Mouse (Mus musculus) urinary bladder, adult 2 months (tissue): ENCODE data around the gene Hspa14. TPM values are rescaled to one million over a fixed set of nuclear protein-coding genes. Genes with fewer than 3 reads are reported as not detected.

Experiments
- DNase-seq: peaks from one replicate; pipeline ENCODE4 v3.0.0; 2022; ENCODE audit warnings: low spot score
- polyA plus RNA-seq: library from polyadenylated mRNA; depleted of rRNA; stranded (reverse); fragments of >200 nt; gene quantifications from 2 replicates; pipeline ENCODE4 v1.2.3, GENCODE M21; 2012; rRNA removed

Gene Hspa14
- polyA plus RNA-seq = 41.5 and 51.4 TPM in 2 replicates

DNA sequence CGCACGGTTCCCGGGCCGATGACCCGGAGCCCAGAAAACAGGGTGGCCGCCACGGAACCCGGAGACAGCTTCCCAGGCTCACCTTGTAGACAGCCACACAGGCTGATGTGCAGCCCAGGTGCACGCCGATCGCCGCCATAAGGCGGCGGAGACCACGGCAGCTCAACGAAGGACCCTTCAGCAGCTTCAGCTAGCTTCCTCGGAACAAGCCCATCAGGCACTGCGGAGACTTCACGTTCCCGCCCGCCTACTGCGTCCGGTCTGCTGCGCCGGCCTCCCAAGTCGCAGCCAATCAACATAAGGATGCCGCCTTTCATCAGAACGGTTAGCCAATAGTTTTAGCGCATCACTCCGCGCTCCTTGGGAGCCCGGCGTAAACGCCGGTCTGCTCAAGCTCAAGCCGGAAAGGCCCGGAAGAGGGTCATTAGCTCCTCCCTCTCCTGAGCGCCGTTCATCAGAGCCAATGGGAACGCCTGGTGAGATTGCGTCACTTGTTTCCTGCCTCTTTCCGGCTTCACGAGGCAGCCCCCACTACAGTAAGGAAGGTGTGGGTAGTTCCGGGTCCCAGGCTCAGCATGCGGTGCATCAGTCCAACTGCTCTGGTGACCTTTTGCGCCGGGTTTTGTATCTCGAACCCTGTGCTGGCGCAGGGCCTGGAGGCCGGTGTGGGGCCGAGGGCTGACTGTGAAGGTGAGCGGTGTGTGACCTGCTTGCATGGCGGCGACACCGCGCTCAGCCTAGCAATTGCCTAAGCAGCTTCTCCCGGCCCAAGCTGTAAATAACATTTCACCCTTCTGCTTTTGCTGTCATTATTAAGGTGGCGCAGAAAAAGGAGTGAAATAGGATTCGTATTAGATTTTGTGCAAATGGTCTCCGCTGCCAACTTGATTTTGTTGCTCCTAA lies at the start of gene Hspa14, which contains the start of the genes Gm45902 and Cdnf:
TSS of gene Hspa14 (minus strand) at position 263 of the 903 bp plus-strand sequence.
TSS of gene Gm45902 (minus strand) at position 239 of the 903 bp plus-strand sequence.
TSS of gene Cdnf (plus strand) at position 479 of the 903 bp plus-strand sequence.
- DNase-seq = peak; percentile 83

DNA sequence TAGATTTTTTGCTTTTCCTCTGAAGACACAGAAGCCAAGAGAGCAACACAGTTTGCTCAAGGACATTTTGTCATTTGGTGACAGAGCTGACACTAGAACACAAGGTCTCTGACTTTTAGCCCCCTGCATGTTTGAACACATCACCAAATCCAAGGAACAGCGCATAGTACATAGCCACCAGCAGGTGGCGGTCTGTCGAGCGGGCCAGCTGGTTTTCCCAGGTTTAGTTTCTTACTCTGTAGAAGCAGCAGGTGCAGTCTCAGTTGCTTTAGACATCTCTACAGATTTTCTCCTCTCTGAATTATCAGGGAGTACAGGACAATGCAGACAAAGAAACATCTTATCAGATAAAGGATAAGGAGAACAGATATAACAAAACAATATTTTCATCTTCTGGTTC lies 34.0 kb upstream of the Hspa14 start:
- peak; percentile 35 for DNase-seq

DNA sequence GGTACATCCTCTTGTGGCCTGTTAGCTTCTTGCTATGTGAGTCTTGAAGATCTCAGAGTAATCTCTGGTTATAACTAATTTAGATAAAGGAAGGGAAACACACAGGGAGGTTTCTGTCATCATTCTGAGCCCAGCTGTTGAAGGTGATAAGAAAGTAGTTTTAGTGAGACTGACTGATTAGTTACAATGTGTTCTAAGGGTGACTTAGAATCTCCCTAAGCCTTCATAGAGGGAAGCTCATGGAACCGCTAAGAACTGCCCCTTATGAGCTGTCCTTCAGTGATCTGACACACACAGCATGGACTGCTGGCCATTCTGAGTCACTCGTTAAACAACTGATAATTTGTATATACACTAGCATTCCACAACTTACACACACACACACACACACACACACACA lies 33.4 kb upstream of the Hspa14 start:
- DNase-seq = no peak

DNA sequence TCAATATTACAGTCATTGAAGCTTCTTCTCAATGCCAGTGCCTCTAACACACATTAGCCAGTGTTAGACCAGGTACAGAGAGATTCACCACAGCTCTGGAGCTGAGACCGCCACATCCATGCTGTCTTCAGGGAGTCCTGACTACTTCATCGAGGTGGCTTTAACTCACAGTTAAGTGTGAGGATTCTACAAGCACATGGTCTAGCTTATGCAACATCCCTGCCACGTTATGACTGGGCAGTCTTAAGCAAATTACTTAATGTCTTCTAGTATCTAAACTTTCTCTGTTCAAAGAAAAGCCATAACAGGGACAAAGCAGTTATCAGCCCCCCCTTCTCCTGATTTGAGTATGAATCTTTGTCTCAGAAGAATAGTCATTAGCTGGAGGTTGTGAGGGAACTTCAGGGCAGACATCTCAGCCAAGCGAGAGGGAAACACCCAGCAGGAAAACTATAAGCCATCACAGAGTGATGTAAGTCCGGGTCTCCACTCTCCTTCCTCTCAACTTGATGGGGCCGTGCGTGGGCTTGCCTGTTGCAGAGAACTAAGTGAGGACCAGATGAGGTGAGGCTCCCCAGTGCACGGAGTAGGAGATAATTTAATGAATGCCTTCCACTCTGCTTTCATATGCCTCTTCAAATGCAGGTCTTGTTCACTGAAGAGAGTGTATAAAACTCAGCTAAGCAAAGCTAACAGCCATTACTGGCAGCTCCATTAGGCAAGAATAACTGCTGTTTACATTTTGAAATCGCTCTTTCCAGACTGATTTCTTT lies 28.9 kb upstream of the Hspa14 start:
- no peak for DNase-seq

DNA sequence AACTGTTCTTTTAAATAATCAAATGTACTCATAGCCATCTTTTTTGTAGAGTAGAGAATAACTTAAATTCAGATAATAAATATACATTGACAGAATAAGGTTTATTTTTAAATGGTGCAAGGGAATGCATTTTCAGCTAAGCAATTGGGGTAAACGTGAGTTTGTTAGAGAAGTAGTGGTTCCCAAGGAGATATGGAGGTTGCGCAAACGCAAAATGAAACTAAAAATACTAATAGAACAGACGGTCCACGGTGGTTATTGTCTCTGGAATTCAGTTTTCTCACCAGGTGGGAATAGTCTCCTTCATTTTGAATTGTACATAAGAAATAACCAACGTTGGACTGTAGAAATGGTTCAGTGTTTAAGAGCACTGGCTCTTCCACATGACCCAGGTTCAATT lies 13.7 kb upstream of the Hspa14 start:
- DNase-seq = no peak

DNA sequence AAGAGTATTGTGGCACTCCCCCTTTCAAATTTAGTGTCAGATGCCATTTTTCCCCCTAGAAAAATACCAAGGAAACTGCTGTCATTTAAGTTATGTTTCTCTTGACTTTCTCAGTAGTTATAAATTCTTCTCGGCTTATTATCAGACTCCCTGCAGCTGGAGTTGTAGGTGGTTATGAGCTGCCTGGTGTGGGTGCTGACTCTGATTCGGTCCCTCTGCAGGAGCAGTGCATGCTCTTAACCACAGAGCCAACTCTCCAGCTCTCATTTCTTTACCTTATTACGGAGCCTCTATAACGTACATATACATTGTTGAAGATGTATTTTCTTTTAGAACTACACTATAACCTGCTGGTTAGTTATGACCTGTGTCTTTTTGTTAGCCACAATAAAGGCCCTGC lies 9.9 kb upstream of the Hspa14 start:
- no peak for DNase-seq

DNA sequence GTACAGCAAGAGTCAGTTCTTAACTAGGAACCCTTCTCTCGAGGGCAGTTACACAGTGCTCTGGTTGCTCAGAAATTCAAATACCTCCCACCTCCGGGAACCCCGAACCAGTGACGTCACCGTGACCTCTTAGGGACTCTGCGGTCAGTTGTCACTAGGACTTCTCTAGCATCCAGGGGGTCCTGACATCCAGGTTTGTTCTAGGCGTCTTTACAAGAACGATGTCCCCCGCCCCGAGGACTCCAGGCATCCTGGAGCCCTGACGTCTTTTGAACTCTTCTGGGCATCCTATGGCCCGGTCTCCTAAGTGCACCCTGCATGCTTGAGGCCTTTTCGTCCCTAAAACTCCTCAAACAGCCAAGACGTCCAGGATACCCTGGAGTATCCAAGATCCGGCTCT lies 538 bp downstream of the Hspa14 start:
- DNase-seq = no peak

DNA sequence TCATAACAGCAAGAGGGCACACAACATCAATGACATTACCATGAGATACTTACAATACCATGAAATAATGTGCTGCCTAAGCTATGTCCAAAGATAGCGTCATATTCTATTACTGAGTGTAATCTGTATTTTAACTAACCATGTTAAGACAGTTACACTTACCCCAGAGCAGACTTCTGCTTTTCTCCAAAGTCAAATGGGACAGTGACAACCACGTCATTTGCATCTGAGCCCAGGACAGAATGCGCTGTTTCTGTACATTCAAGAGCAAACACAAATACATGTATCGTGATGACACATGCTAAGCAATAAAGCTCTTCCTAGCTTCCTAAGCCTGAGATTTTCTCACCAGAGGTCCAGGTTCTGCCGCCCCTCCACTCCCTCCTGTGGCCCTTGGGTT lies 11.7 kb downstream of the Hspa14 start:
- no peak for DNase-seq

DNA sequence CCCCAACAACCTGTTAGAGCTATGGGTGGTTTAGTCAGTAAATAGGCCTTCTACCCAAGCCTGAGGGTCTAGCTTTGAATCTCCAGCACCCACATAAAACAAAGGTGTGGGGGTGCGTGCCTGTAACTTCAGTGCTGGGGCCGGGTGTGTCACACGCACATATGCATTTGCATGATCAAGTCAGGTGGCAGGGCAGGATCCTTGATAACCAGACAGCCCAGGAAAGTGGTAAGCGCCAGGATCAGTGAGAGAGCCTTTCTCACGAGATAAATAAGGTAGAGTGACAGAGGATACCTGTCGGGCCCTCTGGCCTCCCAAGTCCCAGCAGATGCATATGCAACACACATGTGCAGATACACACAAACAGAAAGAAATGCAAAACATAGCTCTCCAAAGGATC lies 13.1 kb downstream of the Hspa14 start:
- no peak for DNase-seq

DNA sequence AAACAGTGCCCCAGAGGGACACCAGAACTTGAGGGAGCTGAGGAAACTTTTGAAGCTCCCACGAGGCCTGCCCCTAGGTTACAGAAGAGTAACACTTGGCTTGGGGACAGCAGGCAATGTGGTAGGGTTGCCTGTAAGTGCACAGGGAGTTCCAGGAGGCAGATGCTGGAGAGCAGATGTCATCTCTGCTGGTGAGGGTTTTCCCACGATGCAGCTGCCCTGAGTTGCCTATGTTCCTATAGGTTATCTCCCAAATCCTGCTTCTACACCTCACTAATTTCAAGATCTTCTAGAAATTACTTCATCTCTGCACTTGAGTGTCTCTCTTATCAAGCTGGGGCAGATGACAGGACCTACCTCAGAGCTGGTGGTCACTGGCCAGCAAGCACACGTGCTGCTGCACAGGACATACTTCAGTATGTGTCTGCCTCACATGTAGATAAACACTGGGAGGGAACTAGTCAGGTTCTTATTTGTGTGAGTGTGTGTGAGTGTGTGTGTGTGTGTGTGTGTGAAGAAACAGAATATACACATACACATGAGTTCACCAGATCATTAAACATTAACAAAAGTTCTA lies 18.7 kb downstream of the Hspa14 start:
- DNase-seq = no peak

DNA sequence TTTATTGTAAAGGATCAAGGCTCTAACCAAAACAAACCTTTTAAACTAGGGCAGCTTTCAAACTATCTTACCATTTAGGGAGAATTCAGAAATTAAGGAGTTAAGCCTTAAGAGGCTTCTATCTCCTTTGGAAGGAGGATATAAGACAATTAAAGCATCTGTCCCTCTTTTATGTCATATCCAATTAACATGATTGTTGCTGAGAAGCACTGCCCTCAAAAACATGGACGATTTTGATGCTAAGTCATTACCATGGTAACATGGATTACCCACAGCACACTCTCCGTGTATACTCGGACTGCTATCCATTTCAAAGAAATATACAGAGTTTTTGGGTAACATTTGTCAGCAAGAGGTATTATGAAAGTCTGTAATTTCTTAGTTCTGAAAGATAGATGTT lies 22.8 kb downstream of the Hspa14 start:
- no peak for DNase-seq

DNA sequence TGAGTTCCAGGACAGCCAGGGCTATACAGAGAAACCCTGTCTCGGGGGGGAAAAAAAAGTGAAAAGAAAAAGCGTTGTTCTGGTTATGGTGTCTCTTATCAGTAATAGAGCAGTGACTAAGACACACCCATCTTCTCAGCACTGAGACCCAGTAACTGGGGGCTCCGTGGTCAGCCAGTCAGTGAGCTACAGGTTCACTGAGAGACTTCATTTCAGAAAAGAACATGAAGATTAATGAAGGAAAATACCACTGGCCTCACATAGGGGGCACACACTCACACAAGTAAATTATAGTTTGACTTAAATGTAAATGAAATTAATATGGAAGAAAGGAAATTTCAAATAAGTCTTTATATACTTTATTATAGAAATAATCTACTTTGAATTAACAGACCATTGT lies 32.4 kb downstream of the Hspa14 start:
- DNase-seq = no peak

DNA sequence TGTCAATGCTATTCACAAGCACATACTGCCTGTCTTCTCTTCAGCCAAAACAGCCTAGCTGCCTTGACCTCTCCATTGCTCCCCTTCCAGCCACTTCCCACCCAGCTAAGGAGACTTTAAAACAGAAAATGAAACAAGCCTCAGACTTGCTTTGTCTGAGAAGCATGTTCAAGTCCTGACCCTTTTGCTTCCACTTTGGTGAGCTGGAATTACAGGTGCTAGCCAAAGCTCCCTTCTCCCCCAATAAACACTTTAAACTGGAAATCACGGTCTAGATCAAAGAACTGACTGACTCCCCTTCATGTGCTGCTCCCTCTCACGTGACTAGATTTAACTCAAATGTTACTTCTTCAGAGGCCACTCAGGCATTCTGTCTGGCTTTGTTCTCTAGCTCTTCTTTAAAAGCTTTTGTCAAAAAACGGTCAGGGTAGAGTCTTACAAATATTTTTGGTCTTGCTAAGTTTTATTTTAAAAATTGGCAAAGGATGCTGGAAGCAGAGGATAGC lies 36.8 kb downstream of the Hspa14 start:
- no peak for DNase-seq

DNA sequence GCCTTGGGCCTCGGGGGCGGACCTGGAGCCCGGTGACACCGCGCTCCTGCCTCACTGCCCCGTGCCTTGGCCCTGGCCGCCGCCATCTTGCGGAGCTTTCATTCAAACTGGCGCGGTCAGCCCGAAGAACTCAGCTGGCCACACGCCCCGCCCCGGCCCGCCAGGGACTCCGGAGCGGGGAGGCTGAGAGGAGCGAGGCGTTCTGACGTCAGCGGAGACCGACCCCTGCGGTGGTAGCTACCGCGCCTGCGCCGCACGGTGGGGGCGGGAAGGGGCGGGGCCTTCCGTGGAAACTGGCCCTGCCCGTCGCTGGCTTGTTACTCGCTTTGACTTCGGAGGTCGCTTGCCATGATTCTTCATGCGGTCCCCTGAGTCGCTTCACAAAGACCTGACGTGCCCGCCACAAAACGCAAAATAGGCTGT lies 37.7 kb downstream of the Hspa14 start, which contains the start of gene Suv39h2:
TSS of gene Suv39h2 (minus strand) at position 171 of the 423 bp plus-strand sequence.
- DNase-seq = peak; percentile 92

DNA sequence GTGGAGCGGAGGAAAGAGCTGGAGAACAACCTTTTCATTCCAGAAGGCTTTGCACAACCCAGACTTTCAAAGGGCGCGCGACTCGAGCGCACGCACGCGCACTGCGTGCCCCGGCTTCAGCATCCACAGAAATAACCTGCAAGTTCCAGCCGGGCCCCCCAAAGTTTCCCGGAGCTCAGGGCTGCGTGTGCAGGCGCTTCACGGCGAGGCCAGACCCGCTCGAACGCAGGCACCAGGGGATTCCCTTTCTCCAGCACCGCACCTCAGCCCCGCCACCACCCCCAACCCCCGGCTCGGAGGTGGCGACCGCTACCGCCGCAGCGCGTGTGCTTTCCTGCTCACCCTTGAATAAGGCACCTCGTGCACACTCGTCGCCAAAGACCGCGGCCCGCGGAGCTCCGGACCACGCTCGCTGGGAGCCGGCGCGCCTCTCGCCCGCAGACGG lies 38.2 kb downstream of the Hspa14 start:
- DNase-seq = peak; percentile 34

DNA sequence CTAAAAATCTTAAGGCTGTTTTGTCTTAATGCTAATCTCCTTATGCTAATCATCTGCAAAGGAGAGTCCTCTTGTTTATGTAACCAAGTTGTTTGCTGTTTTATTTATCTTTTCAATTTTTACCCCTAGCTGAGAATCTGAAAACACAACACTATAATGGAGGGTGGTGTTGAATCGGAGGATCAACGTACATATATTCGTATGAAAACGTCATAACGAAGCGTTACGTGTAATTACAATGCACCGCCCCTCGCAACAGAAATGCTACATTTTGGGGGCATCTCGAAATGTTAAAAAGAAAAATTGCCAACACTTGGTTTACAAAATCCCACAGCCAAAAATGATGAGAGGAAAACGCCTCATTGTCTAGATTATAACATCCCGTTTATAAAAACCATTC lies 38.7 kb downstream of the Hspa14 start:
- no peak for DNase-seq

DNA sequence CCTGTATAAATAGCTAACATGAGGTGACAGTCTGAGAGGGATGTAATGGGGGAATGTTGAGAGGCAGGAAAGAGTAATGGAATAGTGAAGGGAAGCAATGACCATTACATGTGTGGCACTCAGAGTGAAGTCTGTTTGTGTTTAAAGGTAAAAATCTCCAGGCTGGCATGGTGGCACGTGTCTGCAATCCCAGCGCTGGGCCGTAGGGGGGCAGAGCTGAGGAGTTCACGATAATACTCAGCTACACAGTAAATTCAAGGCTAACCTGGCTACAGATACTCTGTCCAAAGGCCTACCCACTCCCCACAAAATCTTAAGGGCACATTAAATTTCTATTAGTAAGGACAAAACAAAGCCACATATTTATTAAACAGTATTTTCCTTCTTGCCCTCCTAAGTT lies 56.0 kb downstream of the Hspa14 start:
- no peak for DNase-seq

DNA sequence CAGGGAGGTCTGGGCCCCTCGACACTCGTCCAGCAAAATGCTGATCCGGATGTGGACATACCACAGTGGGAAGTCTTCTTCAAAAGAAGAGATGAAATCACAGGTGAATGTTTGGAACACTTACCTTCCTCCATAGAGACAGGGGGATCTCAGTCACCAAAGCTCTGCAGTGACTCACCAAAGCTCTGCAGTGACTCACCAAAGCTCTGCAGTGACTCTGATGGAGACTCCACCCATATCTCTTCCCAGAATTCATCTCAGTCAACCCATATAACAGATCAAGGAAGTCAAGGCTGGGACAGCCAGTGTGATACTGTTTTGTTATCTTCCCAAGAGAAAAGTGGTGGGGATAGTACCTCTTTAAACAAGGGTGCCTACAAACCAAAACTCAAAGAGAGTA lies 59.5 kb downstream of the Hspa14 start:
- DNase-seq = no peak

DNA sequence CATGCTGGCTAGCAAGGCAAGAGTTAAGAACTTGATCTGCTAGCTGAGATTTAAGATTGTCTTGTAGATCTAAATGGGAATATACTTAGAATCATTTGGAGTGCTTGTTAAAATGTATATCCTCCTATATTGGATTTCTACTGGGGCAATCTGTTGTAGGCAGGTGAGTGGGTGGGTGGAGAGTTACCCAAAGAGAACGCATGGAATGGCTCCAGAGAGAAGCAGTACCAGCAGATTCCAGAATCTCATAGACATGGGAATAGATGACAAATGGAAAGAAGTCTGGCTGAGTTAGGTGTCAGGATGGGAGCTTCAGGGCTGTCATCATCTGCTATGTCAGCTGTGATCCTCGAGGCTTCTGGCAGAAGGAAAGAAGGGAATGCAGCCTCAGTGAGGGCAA lies 63.2 kb downstream of the Hspa14 start:
- no peak for DNase-seq

DNA sequence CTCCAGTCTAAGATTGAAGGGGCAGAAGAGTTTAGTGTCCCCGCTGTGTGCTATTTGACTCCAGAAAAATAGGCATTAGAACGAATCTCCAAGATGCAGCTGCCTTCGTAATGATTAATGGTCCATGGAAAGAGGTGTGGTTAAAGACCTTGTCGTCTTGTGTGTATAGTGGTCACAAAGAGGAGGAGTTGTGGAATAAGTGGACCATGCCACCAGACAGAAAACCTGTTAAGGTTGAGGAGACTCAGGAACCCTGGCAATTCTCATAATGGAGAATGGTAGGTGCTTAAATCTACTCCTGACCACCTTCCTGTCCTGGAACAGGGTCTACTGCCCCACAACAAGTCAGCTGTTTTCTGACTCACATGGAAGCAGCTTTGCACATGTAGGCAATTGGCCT lies 66.6 kb downstream of the Hspa14 start:
- DNase-seq = no peak

DNA sequence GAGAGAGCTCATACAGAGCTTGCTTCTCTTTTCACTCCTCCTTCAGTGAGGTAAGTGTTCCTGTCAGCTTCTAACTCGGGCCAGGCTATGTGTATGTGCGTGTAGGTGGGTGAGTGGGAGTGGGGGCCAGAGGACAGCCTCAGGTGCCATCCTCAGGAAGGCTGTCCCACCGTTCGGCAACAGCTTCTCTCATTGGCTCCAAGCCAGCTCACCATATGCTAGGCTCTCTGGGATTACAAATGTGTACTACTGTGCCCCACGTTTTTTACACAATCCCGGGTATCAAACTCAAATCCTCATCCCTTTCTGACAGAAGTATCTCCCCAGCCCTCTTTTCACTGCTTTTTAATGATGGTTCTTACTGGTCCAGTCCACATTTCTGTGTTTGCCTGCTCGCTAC lies 68.4 kb downstream of the Hspa14 start:
- no peak for DNase-seq
